Mouse (Mus musculus) heart, postnatal 14 days (tissue): ENCODE data around the gene Mlc1. TPM values are rescaled to one million over a fixed set of nuclear protein-coding genes. Genes with fewer than 3 reads are reported as not detected.
A peak's percentile ranks its signal among the peaks of the same experiment; 100 is the strongest.

Source experiments
- DNase-seq, 2 experiments: peaks; one replicate each; pipeline ENCODE4 v3.0.0; 2021 to 2022
- intact Hi-C: fragments of 180-260 bp; cut with DNase I; formaldehyde crosslinking; loops from one replicate; pipeline ENCODE4 v1.15.1; 2025
- total RNA-seq, 2 experiments: library from RNA; stranded (reverse); gene quantifications; 2 replicates each; pipeline ENCODE4 v1.2.3; 2021

Mlc1 gene
- total RNA-seq, 2 experiments from 2014 or later, result not detected

DNA sequence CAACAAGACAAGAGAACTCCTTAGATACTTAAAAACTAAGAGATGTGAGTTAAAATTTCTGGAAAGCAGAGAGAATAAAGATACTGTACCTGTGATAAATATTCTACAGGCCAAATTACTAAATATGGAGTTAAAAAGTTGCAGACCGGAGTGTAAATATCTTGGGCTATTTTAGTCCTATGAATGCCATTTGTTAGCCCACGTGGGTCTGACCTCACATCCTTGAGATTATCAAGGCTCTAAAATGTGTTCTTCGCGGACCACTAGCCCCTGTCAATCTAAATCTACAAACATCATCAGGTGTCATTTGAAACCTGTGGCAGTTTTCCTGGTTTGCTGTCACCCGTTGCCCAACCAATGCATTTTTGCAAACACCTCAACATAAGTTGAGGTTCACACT, 36.0 kb downstream of the Mlc1 start:
- intact Hi-C loops, result no loop called here
- no peak for DNase-seq

DNA sequence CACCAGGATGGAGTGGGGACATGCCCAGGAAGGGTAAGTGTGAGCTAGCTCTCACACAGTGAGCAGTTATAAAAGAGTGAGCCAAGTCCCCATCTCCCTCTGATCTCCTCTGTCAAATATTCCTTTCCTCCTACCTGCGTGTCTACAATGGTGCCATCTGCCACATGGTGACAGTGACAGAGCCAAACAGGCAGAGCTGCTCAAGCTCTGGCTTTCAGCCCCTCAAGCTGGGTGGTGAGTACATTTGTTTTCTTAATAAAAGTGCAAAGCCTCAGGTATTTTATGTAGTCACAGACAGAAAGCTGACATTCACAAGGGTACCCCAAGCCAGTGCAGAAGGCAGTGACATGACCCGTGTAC, 41.5 kb downstream of the Mlc1 start:
- DNase-seq, result no peak
- intact Hi-C loops, result no loop called here

DNA sequence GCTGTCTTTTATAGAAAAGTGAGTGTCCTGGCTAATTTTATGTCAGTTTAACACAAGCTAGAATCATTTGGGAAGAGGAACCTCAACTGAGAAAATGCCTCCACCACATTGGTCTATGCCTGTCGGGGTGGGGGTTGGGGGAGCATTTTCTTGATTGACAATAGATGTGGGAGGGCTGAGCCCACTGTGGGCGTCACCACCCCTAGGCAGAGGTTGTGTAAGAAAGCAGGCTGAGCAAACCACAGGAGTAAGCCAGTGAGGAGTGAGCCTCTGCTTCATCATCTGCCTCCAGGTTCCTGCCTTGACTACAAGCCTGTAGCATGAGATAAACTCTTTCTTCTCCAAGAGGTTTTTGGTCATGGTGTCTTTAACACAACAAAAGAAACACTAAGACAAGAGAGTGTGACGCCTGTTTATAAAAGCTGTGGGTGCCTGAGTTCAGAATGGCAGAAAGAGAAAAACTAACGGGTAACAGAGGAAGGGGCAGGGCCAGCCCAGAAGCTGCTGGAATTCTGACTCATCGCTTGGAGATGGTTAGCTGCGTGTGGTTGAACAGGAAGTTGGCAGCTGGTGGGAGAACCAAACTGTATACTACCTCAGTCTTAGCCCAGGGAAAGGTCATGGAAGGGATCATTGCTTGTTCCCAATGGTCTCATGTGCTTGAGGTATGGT, 42.1 kb downstream of the Mlc1 start:
- intact Hi-C loops, result no loop called here
- no peak for DNase-seq

DNA sequence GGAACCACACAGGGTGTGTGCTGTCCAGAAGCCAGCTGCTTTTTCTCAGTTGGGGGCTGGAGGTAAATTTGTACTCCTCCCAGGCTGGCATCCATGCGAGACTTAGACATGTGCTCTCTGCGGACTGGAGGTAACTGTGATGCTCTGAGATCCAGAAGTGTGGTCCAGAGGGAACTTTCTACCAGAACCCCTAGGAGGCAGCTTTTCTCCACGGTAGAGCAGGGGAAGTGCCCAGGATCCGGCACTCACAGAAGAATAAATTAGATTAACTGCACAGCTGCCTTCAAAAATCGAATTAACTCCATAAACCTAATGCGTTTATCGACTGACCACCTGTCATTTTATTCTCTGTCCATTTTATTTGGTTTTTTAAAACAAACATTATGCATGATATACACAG, 44.7 kb downstream of the Mlc1 start:
- intact Hi-C loops, result loop anchor here (2.0 kb wide), 1 partner anchor 177 kb away; no protein-coding TSS in a partner anchor
- DNase-seq, result peak; percentile 15 to 26

DNA sequence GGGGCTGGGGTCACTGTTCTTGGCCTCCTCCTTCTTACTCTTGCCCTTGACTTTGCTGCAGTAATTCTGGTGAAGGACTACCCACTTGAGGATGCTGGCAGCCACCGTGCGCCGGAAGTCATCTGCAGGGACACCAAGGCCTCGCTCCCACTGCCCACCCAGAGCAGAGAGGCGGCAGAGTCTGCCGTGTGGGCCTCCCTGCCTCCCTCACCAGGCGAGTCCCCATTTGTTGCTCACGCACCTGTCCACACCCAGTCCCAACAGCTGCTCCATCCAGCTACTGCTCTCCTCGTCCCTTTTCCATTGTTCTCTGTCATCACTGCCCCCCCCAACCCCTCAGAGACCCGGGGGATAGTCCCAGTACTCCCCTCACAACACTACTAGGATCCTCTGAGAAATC, 46.1 kb downstream of the Mlc1 start:
- no peak for DNase-seq
- intact Hi-C loops, result no loop called here

DNA sequence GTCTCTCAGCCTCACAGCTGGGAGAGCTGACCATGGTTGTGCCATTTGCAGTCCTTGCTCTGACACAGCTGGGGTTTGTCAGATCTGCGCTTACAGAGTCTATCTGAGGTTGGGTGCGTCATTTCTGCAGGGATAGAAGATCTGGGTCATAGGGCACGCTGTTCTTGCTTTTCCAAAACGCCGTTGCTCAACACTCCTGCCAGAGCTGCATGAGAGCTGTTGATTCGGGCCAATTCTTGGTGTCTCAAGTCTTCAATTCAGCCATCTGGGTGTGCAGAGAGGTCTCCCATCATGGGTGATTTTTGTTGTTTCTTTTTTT, 56.9 kb downstream of the Mlc1 start:
- DNase-seq, result peak; percentile 48 to 60
- intact Hi-C loops, result loop anchor here (1.0 kb wide), 2 partner anchors 46 to 94 kb away; no protein-coding TSS in a partner anchor

DNA sequence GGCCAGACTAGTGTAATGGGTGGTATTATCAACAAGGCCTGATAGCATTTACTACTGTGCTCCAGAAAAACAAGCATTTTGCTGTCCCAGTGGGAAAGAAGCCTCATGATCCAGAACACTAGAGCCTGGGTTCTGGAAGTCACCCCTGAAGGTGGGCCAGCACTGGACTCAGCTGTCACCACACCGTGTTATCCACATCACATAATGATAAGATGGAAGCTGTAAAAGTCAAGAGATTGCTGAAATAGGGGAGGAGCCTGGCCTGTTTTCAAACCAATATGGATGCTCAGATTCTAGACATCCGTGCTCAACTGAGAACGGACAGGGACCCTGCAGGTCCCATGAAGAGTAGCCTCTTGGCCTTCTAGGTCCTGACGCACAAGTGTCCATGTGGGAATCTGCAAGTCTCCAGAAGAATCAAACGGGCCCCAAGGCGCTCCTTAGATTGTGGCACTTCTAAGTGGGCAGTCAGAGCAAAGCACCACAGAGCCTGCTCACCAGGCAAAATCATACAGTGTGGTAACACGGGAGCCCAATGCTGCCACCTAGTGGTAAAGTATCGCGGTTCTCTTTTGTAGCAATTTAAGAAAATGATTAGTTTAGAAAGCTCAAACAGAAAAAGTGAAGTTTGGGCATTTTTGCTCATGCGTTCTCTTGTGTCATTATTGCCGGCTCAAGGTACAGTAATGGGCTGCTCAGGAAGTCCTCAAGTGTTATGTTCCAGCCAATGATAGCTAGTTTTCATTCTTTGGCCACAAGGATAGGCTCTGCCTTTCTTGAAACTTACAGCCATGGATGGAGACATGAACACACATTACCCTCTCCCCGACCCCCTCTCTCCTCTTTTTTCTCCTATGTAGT, 57.4 kb downstream of the Mlc1 start:
- intact Hi-C loops, result loop anchor here (1.0 kb wide), 2 partner anchors 45 to 93 kb away; no protein-coding TSS in a partner anchor
- peak; percentile 66 to 87 for DNase-seq

DNA sequence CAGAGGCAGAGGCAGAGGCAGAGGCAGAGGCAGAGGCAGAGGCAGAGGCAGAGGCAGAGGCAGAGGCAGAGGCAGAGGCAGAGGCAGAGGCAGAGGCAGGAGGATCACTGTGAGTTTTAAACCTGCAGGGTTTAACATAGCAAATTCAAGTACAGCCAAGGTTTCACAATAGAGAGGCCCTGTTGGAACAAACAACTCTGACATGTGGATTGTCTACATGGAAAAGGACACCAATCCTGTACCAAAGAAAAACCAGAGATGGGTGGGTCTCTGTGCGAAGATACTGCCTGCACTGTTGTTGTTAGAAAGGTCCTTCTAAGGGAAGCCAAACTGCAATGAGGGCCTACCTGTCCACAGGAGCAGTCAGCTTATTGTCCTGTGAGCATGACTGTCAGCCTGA, 58.7 kb downstream of the Mlc1 start:
- intact Hi-C loops, result no loop called here
- DNase-seq, result no peak

DNA sequence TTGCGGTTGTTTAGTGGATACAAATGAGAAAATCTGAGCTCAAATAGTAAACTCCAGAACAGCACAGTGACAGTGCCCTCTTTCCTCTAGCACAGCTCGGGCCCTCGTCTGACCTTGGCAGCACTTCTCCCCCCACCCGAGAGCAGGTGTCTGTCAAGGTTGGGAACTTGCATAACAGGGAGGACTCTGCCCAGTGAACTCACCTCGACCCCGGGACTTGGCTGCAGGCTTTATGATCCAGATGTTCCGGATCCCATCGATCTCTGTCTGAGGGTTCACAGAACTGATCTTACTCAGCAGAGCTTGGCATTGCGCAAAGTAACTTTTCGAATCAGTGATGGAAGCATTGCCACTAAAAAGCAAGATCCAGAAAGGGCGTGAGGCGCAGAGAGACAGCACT, 59.5 kb downstream of the Mlc1 start:
- intact Hi-C loops, result no loop called here
- DNase-seq, result no peak

DNA sequence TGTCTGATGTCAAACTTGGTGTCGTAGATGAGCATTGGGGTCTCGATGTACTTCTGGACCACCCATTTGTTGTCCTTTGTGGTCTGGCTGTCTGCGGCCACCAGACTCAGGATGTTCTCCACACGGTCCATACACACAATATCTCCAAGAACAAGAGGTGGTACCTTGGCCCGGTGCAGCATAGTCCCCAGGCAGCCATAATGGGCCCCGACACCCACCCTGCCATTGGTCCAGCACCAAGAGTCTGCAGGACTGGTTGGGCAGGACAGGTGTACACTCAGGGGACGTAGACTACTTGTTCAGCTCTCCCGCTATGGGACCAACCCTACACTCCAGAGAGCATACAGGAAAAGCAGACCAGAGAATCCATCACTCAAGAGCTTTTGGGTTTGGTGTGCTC, 61.7 kb downstream of the Mlc1 start:
- intact Hi-C loops, result no loop called here
- DNase-seq, result no peak

DNA sequence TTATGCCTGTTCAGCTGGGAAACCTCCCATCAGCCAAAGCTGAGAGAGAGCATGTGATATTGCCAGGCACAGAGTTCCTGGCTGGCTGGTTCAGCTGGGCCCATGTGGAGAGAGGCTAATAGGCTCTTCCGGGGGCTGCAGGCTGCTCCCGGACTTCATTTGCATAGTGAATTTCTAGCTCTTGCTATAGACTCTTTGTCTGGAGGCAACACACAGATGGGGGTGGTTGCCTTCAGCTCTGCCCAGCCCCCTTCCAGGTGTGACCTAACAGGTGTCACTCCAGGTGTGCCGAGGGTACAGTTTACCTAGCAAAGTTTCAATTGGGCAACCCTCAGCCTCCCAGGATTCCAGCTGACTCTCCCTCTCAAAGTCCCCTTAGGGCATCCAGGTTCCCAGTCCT, 62.4 kb downstream of the Mlc1 start:
- intact Hi-C loops, result no loop called here
- DNase-seq, result no peak

DNA sequence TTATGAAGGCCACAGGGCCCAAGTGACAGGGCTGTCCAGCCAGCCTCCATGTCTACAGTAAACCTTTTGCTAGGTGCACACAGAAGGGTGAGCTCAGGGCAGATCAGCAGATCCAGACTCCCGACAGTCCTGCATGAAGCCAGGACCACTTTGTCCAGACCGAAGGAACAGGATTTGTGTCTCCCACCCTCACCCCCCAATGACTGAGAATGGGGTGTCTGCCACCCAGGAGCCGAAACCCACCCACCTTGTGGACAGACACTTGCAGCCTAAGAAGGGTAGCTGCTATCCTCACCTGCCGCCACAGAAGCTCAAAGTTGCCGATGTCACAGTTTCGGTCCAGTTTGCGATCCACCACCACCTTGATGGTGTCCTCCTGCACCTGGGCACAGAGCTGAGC, 63.8 kb downstream of the Mlc1 start:
- intact Hi-C loops, result no loop called here
- DNase-seq, result no peak

DNA sequence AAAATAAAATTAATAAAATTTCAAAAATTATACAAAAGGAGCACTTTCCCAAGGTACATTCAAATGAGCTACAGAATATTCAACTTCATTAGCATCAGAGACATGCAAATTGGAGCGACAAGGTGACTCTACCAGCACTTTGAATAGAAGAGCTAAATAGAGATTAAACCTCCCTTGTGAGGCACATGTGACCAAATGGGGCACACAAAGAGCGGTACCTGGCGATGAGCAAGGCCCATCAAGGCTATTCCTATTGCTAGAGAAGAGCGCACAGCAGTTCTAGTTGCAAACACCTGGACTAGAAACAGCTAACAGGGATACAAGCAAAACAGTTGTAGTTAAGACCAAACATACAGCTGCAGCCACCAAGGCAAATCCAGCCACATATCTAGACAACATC, 72.5 kb downstream of the Mlc1 start:
- DNase-seq, result no peak

More for the DNA sequence above, 72.5 kb downstream of the Mlc1 start:
- intact Hi-C loops, result no loop called here

Other genes starting within 250 kb of the Mlc1 start
- gene Brd1, start 244.8 kb downstream of the Mlc1 start, total RNA-seq, result 10 to 100 TPM; 35.1 to 35.8 TPM
- 10 to 100 TPM in 1 of 2 experiments, 1 to 10 TPM in 1; 8.9 to 12.4 TPM for gene Zbed4, start 227.3 kb downstream of the Mlc1 start, total RNA-seq
- 1 to 10 TPM; 9.2 to 9.9 TPM for gene Alg12, start 159.7 kb downstream of the Mlc1 start, total RNA-seq
- 10 to 100 TPM; 12.1 to 22.5 TPM for gene Creld2, start 159.4 kb downstream of the Mlc1 start, total RNA-seq
- 10 to 100 TPM; 97.7 to 97.8 TPM for gene Pim3, start 116.8 kb downstream of the Mlc1 start, total RNA-seq
- not detected for gene Ttll8, start 24.6 kb downstream of the Mlc1 start, total RNA-seq
- 10 to 100 TPM; 72.2 to 81.8 TPM for gene Mov10l1, start 3.9 kb upstream of the Mlc1 start, total RNA-seq
- gene Panx2, start 80.7 kb upstream of the Mlc1 start, total RNA-seq, result 1 to 10 TPM in 1 of 2 experiments, under 1 TPM in 1; 0.76 to 1.9 TPM
- gene Trabd, start 96.1 kb upstream of the Mlc1 start, total RNA-seq, result 10 to 100 TPM; 36.7 to 43.7 TPM
- gene Selenoo, start 110.1 kb upstream of the Mlc1 start, total RNA-seq, result 10 to 100 TPM; 13.6 to 13.8 TPM
- 10 to 100 TPM; 12.0 to 12.7 TPM for gene Tubgcp6, start 144.1 kb upstream of the Mlc1 start, total RNA-seq
- gene Hdac10, start 149.7 kb upstream of the Mlc1 start, total RNA-seq, result 1 to 10 TPM; 7.2 to 8.4 TPM
- 10 to 100 TPM; 16.8 to 18.7 TPM for gene Mapk12, start 161.7 kb upstream of the Mlc1 start, total RNA-seq
- 1 to 10 TPM; 2.3 to 3.7 TPM for gene Mapk11, start 170.6 kb upstream of the Mlc1 start, total RNA-seq
- 100 to 1,000 TPM in 1 of 2 experiments, 10 to 100 TPM in 1; 98.2 to 101 TPM for gene Plxnb2, start 201.8 kb upstream of the Mlc1 start, total RNA-seq
- 10 to 100 TPM in 1 of 2 experiments, 1 to 10 TPM in 1; 9.7 to 10.1 TPM for gene Dennd6b, start 217.5 kb upstream of the Mlc1 start, total RNA-seq
- gene Ppp6r2, start 232.5 kb upstream of the Mlc1 start, total RNA-seq, result 10 to 100 TPM; 57.8 to 61.2 TPM